Mouse (Mus musculus) R1 (cell line): ENCODE measurements at regions not wholly inside any gene's neighbourhood (a gene's known extent, or its start where the extent isn't known, plus 50 kb on each side); places are given as distances from the start of the nearest gene placed in this dataset.
"Not testable (repeated sequence)": the region's sequence is repeated elsewhere in the genome, so short reads cannot be mapped to it uniquely, and the experiment has no call there.

Experiments
- DNase-seq: peaks from one replicate; pipeline ENCODE4 v3.0.0-alpha.2; 2018; ENCODE audit warnings: low read depth, low spot score

- no peak for DNase-seq
These were observed 1000.7 kb downstream of the Ttll7 start for GRCm38 (mm10) chr3:147852830-147853229.

GRCm38 (mm10) chr3:147841357-147841756 is 989.2 kb downstream of the Ttll7 start:
- no peak for DNase-seq

DNA sequence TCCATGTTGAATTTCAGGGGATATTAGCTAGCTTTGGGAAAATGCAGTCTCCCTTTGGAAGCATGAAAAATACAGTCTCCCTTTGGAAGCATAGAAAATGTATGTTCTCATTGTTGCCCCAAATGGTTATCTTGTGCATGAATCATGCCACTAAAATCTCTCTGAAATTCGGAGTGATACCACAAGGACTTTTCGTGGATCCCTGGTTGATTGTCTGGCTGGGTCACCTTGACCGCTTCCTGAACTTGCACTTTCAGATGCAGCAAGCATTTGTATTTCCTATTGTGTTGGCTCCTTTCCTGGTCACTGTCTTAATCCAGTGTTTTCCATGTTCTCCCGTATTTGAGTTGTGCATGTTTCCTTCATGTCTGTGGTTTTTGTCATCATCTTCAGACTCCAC is 986.6 kb downstream of the Ttll7 start:
- DNase-seq = no peak

- DNase-seq = no peak
These were observed 983.5 kb downstream of the Ttll7 start for GRCm38 (mm10) chr3:147835716-147836115.

- DNase-seq = peak; percentile 7
These were observed 973.2 kb downstream of the Ttll7 start for GRCm38 (mm10) chr3:147825337-147825736.

DNA sequence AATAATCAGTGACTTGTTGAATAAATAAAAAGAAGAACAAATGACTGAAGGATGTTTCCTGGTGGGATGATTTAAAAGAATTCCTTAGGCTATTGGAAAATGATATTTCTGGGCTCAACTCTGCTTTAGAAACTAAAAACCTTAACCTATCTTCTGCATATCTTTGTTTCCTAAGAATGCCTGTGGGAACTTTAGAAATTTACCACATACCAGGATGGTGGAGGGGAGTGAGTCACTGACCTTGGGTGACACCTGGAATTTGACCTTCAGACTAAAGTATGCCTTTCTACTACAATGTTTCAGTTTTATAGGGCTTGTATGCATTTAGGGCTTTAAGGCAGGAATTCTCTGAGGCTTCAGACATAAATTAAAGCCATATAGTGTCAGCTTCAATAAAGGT is 972.3 kb downstream of the Ttll7 start:
- DNase-seq = peak; percentile 44

DNA sequence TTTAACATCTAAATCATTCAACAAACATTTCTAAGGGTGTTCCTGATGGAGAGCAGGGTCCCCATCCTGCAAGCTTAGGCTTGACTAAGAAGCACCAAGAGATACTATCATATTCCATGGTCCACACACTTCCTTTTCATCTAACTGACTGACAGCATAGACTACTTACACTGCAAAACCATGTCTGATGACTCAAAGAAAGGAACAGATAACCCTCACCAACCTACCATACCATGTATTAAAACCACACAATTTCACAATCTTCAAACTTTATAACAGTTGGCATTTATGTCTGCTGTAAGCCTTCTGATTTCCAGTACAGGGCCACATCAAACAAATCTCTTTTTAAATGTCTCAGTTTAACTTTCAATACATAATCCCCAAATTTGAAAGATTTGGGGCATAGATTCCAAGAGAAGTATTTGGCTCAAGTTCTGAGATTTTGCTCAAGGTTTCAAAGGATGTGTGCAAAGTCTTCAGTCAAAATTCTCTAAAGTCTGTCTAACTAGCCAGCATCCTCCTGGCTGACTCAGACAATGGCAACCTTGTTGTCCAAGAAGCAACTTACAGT is 962.0 kb downstream of the Ttll7 start:
- DNase-seq = no peak

- DNase-seq = no peak
These were observed 950.4 kb downstream of the Ttll7 start for GRCm38 (mm10) chr3:147802546-147802945.

GRCm38 (mm10) chr3:147796524-147796923 is 944.4 kb downstream of the Ttll7 start:
- no peak for DNase-seq

- DNase-seq = no peak
These were observed 942.9 kb downstream of the Ttll7 start for GRCm38 (mm10) chr3:147795116-147795515.

GRCm38 (mm10) chr3:147786555-147786954 is 934.4 kb downstream of the Ttll7 start:
- no peak for DNase-seq

DNA sequence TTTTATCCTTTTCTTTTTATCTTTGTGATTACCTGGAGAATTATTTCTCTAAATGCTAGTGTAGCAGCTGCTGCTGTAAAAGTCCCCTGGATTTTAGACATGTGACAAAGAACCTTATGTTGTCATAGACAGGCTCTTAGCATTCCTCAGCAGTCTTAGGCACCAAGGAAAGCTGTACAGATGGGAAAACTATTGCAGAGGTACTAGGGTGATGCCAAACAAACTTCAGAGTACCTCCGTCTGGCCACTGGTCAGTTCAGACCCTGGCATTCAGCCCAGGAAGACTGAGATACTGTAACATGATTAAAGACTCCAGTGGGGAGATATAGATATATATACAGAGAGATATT is 898.6 kb downstream of the Ttll7 start:
- DNase-seq = no peak

DNA sequence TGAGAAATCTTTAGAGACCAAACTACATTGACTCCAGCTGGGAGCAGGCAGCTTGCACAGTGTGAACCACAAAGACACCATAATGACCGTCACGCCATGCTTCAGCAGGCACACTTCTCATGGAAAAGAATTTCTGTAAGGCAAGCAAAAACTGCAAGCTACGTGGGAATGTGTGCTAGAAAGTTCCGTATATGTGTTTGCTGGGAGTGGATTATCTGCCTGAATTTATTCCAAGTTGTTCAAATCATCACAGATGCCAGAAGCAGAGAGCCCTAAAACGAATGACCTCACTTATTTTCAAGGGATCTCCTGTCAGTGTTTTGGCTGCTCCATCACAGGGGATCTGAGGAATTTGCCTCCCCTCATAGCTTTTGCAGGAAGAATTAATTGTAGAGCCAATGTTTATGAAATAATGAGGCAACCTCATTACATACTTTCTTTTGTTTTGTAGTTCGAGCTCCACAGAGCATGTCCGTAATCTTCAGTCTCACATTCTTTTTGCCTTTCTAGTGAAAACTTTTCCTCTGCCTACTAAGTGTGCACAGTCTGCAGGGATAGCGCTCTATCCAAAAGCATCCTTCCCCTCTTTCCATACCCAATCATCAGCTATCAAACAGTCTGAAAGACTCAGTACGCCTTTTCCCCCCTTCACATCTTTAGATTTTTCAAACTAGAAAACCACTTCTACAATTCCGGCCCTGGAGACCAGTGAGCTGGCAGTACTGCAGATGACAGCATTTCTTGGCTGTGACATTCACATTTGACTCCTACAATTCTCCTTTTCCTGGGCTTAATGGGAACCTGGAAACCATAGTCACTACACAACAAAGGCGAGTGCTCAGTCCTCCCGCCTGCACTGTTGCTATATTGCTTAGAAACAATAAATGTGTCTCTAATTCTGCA is 898.0 kb downstream of the Ttll7 start:
- DNase-seq = no peak

DNA sequence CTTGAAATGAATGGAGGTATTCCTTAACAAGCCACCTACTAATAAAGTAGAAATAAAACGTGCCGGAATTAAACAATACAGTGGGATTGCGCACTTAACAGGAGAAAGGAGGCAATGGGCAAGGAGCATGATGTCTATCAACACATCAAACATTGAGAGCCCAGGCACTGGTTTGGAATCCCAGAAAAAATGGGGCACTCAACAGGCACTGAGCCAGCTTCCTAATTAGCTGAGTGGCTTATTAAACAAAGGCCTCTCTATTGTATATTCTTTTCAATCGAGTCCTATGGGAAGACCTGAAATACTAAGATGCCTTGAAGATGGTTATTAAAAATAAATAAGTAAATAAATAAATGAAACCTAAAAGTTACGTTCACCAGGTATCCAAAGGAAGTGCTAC is 897.3 kb downstream of the Ttll7 start:
- DNase-seq = no peak

DNA sequence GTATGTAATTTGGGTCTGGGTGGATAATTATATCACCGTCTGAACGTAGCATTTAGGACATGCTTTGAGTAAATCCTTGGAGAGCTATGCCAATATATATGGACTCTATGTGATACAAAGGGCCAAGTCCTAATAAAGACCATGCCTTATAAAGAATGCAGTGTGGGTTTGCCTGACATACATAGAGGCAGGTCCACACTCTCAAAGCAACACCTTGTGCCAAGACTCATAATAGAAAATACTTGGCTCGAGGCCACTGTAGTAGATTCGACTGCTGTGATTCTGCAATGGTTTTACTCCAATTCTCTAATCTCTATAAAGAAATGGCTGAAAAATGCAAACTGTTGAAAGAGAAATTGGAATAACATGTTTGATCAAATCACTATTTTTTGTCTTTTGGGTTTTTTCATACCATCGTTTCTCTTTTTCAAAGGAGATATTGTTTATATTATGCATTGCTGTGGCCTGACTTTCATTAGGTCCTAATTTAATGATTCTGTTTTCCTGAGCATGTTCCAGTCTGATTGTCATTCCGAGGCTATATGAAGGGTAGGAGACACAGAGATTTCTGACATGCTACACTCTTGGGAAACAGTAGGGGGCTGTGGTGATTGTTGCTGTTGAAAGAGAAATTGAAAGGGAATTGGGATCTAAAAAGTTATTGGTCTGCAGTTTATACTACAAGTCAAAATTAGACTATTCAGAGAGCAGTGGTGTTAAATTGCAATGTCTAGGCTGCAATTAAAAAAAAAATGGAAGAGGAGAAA is 884.7 kb downstream of the Ttll7 start:
- no peak for DNase-seq

GRCm38 (mm10) chr3:147716391-147716790 is 864.2 kb downstream of the Ttll7 start:
- DNase-seq = no peak

DNA sequence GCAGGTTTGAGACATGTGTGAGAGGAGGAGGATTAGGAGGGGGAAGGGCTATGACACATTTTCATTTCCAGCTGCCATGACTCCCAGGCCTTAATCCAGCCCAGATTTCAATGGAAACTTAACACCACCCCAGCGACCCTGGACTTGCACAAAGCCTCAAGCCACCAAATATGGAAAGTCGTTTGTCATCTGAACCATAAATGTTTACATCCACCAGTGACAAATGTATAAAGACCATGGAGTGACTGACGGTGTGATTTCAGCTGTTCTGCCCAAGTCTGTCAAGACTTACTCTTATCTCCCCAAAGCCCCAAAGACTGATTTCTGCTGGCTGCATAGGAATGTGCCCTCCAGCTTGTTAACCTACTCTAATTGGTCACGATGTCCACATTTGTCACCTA is 855.2 kb downstream of the Ttll7 start:
- no peak for DNase-seq

DNA sequence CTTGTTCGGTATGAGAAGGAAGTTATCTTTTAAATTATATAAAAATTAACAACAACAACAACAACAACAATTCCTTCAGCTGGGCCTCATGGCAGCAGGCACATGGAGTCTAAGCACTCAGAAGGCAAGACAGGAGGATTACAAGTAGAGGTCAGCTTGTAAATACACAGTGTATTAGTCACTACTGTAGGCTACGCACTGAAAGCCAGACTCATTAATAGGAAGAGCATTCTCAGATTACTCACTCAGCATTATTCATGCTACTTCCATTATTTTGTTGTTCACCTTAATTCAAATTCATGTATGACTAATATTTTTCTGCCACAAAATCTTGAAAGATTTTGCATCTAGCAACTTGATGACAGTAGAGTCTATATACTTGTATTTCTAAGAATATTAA is 831.6 kb downstream of the Ttll7 start:
- no peak for DNase-seq

DNA sequence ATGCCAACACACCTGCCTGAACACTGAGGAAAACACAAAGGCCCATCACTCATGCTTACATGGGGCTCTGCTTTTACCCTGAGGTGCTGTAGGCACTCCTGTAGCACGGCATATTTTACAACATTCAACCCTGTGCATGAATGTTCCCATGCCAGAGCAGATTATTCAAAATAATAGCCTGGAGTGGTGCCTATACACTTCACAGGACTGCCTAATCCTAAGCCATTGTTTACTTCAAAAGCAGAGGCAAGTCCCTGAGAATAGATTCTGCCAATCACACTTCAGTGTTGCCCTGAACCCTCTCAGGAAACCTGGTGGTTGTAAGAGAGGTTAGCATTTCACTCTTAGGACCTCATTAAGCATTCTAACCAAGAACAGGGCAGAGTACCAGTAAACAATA is 828.1 kb downstream of the Ttll7 start:
- DNase-seq = no peak

DNA sequence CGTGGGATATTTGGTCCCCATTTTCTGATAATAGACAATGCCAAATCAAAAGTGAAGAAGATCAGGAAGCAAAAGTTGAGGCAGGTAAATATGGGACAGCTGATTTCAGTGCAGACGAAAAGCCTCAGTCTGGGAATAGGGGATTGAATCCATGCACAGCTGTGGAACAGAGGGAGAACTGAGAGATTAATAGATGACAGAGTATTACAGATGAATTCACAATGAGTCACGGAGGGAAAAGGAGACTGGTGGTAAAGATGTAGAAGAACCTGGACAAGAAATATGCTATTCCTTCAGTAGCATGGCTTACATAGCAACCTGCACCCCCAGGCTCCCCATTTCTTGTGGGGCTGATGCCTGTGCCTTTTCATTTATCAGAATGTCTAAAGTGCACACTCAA is 810.4 kb downstream of the Ttll7 start:
- DNase-seq = no peak

GRCm38 (mm10) chr3:147652849-147653248 is 800.7 kb downstream of the Ttll7 start:
- no peak for DNase-seq

GRCm38 (mm10) chr3:147635486-147635885 is 783.3 kb downstream of the Ttll7 start:
- DNase-seq = not testable (repeated sequence)

DNA sequence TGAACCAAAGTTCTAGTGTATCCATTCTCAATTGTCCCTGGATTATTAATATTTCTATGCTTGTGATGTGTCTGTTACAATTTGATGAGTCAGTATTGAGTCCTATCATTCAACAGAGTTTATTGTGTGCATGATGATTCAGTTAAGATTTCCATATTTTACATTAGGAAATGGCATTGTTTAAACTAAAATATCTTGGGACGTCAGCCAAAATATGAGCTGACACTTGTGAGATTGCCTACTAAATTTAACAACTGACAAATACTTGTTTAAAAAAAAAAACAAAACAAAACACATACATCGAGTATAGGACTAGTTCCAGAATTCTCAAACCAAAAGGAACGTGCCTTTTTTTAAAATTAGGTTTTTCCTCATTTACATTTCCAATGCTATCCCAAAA is 779.0 kb downstream of the Ttll7 start:
- DNase-seq = no peak
